Mouse (Mus musculus): ENCODE measurements around the gene Tmem161a. TPM values are rescaled to one million over a fixed set of nuclear protein-coding genes. Genes with fewer than 3 reads are reported as not detected.

Gene Tmem161a
- polyA plus RNA-seq, 1 experiment from 2014 or later: 47.5 TPM

DNA sequence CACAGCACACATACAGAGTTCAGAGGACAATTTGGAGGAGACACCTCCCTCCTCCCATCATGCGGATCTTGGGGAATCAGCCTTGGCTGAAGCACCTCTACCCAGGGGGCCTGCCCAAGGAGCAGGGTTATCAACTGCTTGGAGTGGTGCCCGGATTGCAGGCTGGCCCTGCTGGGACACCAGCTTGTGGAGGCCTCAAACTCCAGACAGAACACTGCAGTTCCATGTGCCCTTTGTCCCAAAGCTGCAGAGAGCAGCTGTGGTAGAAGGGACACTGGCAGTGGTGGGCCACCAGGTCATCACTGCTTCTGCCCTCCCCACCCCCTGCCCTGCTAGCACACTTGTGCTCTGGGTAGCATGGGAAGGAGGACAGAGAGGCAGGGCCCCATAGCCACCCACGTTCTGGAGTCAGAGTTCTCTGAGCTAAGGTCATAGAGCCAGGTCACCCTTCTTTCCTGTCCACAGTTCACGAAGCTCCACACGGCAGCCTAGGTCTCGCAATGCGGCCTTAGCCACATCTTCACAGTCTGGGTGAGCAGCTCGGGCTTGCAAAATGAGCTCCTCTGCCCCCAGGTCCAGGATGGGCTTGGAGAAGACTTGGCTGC, 48.2 kb downstream of the Tmem161a start:
- Histone ChIP-seq H3K9ac (ENCODE audit: low read depth, low read length) (0 out of 2 replicates have a peak overlapping the region, but pooled peaks have one; percentile 18), H3K27ac (ENCODE audit: low read depth, low read length) (no peak overlapping the region), H3K4me1 (ENCODE audit: control insufficient read depth, insufficient read depth, low read length) (no peaks in the 10 kb centered on the region), H3K4me2 (replicated peaks; ENCODE audit: low read depth, low read length) (no peak overlapping the region), H3K9me3 (ENCODE audit: control insufficient read depth, low read length) (no peaks in the 10 kb centered on the region), H3K27me3 (ENCODE audit: control insufficient read depth, insufficient read depth, low read length) (no peaks in the 10 kb centered on the region), H3K36me3 (ENCODE audit: control insufficient read depth, insufficient read depth, low read length) (peaks cover 33% of the 10 kb centered on the region), H3K4me3 (ENCODE audit: low read length) (no peak overlapping the region)
- ATAC-seq (ENCODE audit: low FRiP score, low TSS enrichment): no peak
- 67% methylated on average over 8 of the region's 8 CpGs for WGBS

DNA sequence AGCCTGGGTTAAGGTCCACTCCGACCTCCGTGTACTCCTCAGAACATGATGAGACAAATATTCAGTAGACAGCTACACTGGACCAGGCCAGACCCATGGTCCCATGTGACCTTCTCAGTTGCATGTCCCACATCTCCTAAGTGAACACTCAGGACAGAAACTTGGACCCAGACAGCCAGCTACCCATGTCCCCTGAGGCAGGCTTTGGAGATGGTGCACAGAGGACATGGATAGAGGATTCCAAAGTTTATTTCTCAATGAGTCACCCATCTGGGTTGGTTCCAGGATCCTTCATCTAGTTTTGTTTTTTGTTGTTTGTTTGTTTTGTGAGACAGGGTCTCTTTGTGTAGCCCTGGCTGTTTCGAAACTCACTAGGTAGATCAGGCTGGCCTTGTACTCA, 48.8 kb downstream of the Tmem161a start:
- ATAC-seq (ENCODE audit: low FRiP score, low TSS enrichment): no peak

DNA sequence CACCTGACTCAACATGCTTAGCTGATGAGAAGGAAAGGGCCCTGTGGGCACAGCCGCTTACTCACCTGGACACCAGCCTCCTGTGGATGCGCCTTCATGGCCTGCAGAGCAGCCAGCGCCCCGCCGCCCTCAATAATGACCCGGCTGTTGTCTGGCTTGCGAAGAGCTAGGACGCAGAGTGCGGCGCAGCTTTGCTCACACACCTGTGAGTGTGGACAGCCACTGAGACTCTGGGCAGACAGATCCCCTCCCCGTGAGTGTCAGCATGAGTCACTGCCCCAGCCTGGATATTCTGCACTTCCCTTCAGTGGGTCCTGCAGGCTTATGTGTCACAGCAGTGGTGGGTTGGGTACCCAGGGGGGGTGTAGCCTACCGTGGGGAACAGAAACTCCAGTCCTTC, 49.9 kb downstream of the Tmem161a start:
- Histone ChIP-seq H3K4me2 (replicated peaks; ENCODE audit: low read depth, low read length) (no peak overlapping the region), H3K27ac (ENCODE audit: low read depth, low read length) (no peak overlapping the region), H3K4me3 (ENCODE audit: low read length) (no peak overlapping the region), H3K4me1 (ENCODE audit: control insufficient read depth, insufficient read depth, low read length) (no peaks in the 10 kb centered on the region), H3K9ac (ENCODE audit: low read depth, low read length) (no peak overlapping the region), H3K36me3 (ENCODE audit: control insufficient read depth, insufficient read depth, low read length) (peaks cover 33% of the 10 kb centered on the region), H3K27me3 (ENCODE audit: control insufficient read depth, insufficient read depth, low read length) (no peaks in the 10 kb centered on the region), H3K9me3 (ENCODE audit: control insufficient read depth, low read length) (no peaks in the 10 kb centered on the region)
- ATAC-seq (ENCODE audit: low FRiP score, low TSS enrichment): no peak
- WGBS: 92% methylated on average over 12 of the region's 12 CpGs

More for the DNA sequence above, 48.8 kb downstream of the Tmem161a start:
- no peak overlapping the region for H3K4me3 ChIP-seq (ENCODE audit: low read length)
- H3K36me3 ChIP-seq (ENCODE audit: control insufficient read depth, insufficient read depth, low read length): peaks cover 33% of the 10 kb centered on the region
- H3K4me2 ChIP-seq (replicated peaks; ENCODE audit: low read depth, low read length): no peak overlapping the region
- 96% methylated on average over 3 of the region's 3 CpGs for WGBS
- no peak overlapping the region for H3K27ac ChIP-seq (ENCODE audit: low read depth, low read length)
- no peaks in the 10 kb centered on the region for H3K27me3 ChIP-seq (ENCODE audit: control insufficient read depth, insufficient read depth, low read length)
- H3K9me3 ChIP-seq (ENCODE audit: control insufficient read depth, low read length): no peaks in the 10 kb centered on the region
- no peaks in the 10 kb centered on the region for H3K4me1 ChIP-seq (ENCODE audit: control insufficient read depth, insufficient read depth, low read length)
- H3K9ac ChIP-seq (ENCODE audit: low read depth, low read length): 0 out of 2 replicates have a peak overlapping the region, but pooled peaks have one; percentile 18

DNA sequence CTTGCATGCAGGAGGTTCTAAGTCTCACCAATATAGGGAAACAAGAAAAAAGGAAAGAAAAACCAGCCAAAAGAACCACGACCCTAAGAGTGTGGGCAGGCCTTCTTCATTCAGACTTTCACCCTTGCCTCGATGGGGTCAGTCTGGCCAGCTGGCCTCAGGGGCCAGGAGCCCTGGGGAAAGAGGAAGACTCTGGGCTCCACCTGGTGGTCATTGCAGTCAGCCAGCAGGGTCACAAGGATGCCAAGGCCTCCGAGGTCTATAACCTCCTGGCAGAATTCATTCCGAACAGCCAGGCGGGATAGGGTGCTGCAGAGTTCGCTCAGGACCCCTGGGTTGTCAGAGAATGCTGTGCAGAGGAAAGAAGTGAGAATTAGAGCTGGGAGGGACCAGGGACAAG, 51.2 kb downstream of the Tmem161a start:
- no peak overlapping the region for H3K27ac ChIP-seq (ENCODE audit: low read depth, low read length)
- H3K4me2 ChIP-seq (replicated peaks; ENCODE audit: low read depth, low read length): no peak overlapping the region
- H3K9me3 ChIP-seq (ENCODE audit: control insufficient read depth, low read length): no peaks in the 10 kb centered on the region
- no peak overlapping the region for H3K4me3 ChIP-seq (ENCODE audit: low read length)
- no peak overlapping the region for H3K9ac ChIP-seq (ENCODE audit: low read depth, low read length)
- no peaks in the 10 kb centered on the region for H3K27me3 ChIP-seq (ENCODE audit: control insufficient read depth, insufficient read depth, low read length)
- ATAC-seq (ENCODE audit: low FRiP score, low TSS enrichment): no peak
- peaks cover 41% of the 10 kb centered on the region for H3K36me3 ChIP-seq (ENCODE audit: control insufficient read depth, insufficient read depth, low read length)
- 39% methylated on average over 6 of the region's 6 CpGs for WGBS
- no peaks in the 10 kb centered on the region for H3K4me1 ChIP-seq (ENCODE audit: control insufficient read depth, insufficient read depth, low read length)

DNA sequence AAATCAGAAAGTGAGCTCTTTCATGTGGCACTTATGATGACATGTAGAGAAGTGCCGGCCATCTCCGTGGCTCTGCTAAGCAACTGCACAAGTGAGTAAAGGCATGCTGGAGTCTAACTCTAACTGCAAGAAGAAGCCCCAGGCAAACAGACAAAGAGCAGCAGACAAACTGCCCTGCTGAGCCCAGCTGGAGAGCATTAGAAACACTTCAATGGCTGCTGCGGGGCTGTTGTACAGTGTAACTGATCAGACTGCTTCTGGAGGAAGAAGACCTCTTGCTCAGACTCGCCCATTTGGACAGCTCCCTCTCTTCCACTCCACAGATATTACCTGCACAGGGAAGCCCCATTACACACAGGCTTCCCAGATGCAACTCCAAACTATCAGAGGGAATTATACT, 55.8 kb downstream of the Tmem161a start:
- 81% methylated on average over 4 of the region's 4 CpGs for WGBS
- no peak overlapping the region for H3K4me3 ChIP-seq (ENCODE audit: low read length)
- no peaks in the 10 kb centered on the region for H3K27me3 ChIP-seq (ENCODE audit: control insufficient read depth, insufficient read depth, low read length)
- H3K4me1 ChIP-seq (ENCODE audit: control insufficient read depth, insufficient read depth, low read length): peaks cover under 1% of the 10 kb centered on the region; the same call in 1 of the 2 replicates
- no peaks in the 10 kb centered on the region for H3K9me3 ChIP-seq (ENCODE audit: control insufficient read depth, low read length)
- peaks cover 49% of the 10 kb centered on the region for H3K36me3 ChIP-seq (ENCODE audit: control insufficient read depth, insufficient read depth, low read length)
- H3K4me2 ChIP-seq (replicated peaks; ENCODE audit: low read depth, low read length): no peak overlapping the region
- no peak for ATAC-seq (ENCODE audit: low FRiP score, low TSS enrichment)
- no peak overlapping the region for H3K27ac ChIP-seq (ENCODE audit: low read depth, low read length)
- H3K9ac ChIP-seq (ENCODE audit: low read depth, low read length): no peak overlapping the region

DNA sequence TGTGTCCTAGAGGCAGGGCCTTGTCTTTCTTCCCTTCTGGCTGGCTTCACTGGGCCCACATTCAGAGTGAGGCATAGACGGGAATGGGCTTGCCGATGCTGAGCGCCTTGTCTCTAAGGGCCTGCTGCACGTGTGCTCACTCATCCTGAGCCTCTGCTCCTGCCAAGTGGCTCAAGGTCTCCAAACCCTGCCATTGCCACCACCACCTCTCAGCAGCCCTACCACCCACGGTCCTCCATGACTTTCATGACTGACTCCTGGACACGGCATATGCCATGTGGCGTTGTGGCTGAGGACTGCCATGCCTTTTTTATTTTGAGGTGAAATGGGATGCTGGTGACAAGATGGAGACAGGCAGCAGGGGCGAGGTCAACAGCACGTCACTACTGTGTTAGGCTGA, 58.7 kb downstream of the Tmem161a start:
- peaks cover 16% of the 10 kb centered on the region; the same call in 1 of the 2 replicates for H3K4me1 ChIP-seq (ENCODE audit: control insufficient read depth, insufficient read depth, low read length)
- no peak overlapping the region for H3K9ac ChIP-seq (ENCODE audit: low read depth, low read length)
- peaks cover 30% of the 10 kb centered on the region for H3K36me3 ChIP-seq (ENCODE audit: control insufficient read depth, insufficient read depth, low read length)
- ATAC-seq (ENCODE audit: low FRiP score, low TSS enrichment): no peak
- WGBS: 90% methylated on average over 9 of the region's 9 CpGs
- H3K27ac ChIP-seq (ENCODE audit: low read depth, low read length): no peak overlapping the region
- H3K27me3 ChIP-seq (ENCODE audit: control insufficient read depth, insufficient read depth, low read length): no peaks in the 10 kb centered on the region
- no peaks in the 10 kb centered on the region for H3K9me3 ChIP-seq (ENCODE audit: control insufficient read depth, low read length)
- H3K4me3 ChIP-seq (ENCODE audit: low read length): no peak overlapping the region
- no peak overlapping the region for H3K4me2 ChIP-seq (replicated peaks; ENCODE audit: low read depth, low read length)

Other genes with a start within 250 kb of the Tmem161a start
- 42.1 and 59.0 TPM in 2 replicates for gene Gatad2a, start 176.0 kb upstream of the Tmem161a start, polyA plus RNA-seq (2014; fragmentation: Nextera tagmentation; extraction: Ambion mirVana)
- 36.2 and 58.4 TPM in 2 replicates for gene Mau2, start 129.6 kb upstream of the Tmem161a start, polyA plus RNA-seq (2014; fragmentation: Nextera tagmentation; extraction: Ambion mirVana)
- 33.7 and 38.1 TPM in 2 replicates for gene Sugp1, start 129.5 kb upstream of the Tmem161a start, polyA plus RNA-seq (2014; fragmentation: Nextera tagmentation; extraction: Ambion mirVana)
- gene Tm6sf2, start 99.4 kb upstream of the Tmem161a start, polyA plus RNA-seq (2014; fragmentation: Nextera tagmentation; extraction: Ambion mirVana): 0.55 and 0.89 TPM in 2 replicates
- not detected in 2 replicates for gene Hapln4, start 88.9 kb upstream of the Tmem161a start, polyA plus RNA-seq (2014; fragmentation: Nextera tagmentation; extraction: Ambion mirVana)
- gene Ncan, start 51.5 kb upstream of the Tmem161a start, polyA plus RNA-seq (2014; fragmentation: Nextera tagmentation; extraction: Ambion mirVana): 0.07 and 0.19 TPM in 2 replicates
- 25.5 and 40.7 TPM in 2 replicates for gene Nr2c2ap, start 41.0 kb upstream of the Tmem161a start, polyA plus RNA-seq (2014; fragmentation: Nextera tagmentation; extraction: Ambion mirVana)
- 18.6 and 19.6 TPM in 2 replicates for gene Rfxank, start 33.2 kb upstream of the Tmem161a start, polyA plus RNA-seq (2014; fragmentation: Nextera tagmentation; extraction: Ambion mirVana)
- 49.6 and 64.5 TPM in 2 replicates for gene Borcs8, start 32.9 kb upstream of the Tmem161a start, polyA plus RNA-seq (2014; fragmentation: Nextera tagmentation; extraction: Ambion mirVana)
- gene Mef2b, start 32.6 kb upstream of the Tmem161a start, polyA plus RNA-seq (2014; fragmentation: Nextera tagmentation; extraction: Ambion mirVana): 0.30 and 0.97 TPM in 2 replicates
- gene Slc25a42, start 39.9 kb downstream of the Tmem161a start, polyA plus RNA-seq (2014; fragmentation: Nextera tagmentation; extraction: Ambion mirVana): 2.1 and 3.0 TPM in 2 replicates
- gene Sugp2, start 61.9 kb downstream of the Tmem161a start, polyA plus RNA-seq (2014; fragmentation: Nextera tagmentation; extraction: Ambion mirVana): 23.7 and 33.0 TPM in 2 replicates
- 23.2 and 24.8 TPM in 2 replicates for gene Armc6, start 62.1 kb downstream of the Tmem161a start, polyA plus RNA-seq (2014; fragmentation: Nextera tagmentation; extraction: Ambion mirVana)
- gene Homer3, start 110.5 kb downstream of the Tmem161a start, polyA plus RNA-seq (2014; fragmentation: Nextera tagmentation; extraction: Ambion mirVana): 54.5 and 70.2 TPM in 2 replicates
- 49.9 TPM in 2 replicates for gene Ddx49, start 130.1 kb downstream of the Tmem161a start, polyA plus RNA-seq (2014; fragmentation: Nextera tagmentation; extraction: Ambion mirVana)
- gene Cope, start 130.2 kb downstream of the Tmem161a start, polyA plus RNA-seq (2014; fragmentation: Nextera tagmentation; extraction: Ambion mirVana): 322 and 327 TPM in 2 replicates
- 2.3 and 2.6 TPM in 2 replicates for gene Cers1, start 143.4 kb downstream of the Tmem161a start, polyA plus RNA-seq (2014; fragmentation: Nextera tagmentation; extraction: Ambion mirVana)
- 7.6 and 7.9 TPM in 2 replicates for gene Gdf1, start 157.5 kb downstream of the Tmem161a start, polyA plus RNA-seq (2014; fragmentation: Nextera tagmentation; extraction: Ambion mirVana)
- 21.8 and 24.2 TPM in 2 replicates for gene Upf1, start 180.9 kb downstream of the Tmem161a start, polyA plus RNA-seq (2014; fragmentation: Nextera tagmentation; extraction: Ambion mirVana)
- gene Comp, start 201.2 kb downstream of the Tmem161a start, polyA plus RNA-seq (2014; fragmentation: Nextera tagmentation; extraction: Ambion mirVana): 0.14 and 0.26 TPM in 2 replicates

Data from kidney, embryonic 14.5 days (tissue).